Mouse (Mus musculus) left cerebral cortex, adult 18-20 months (tissue): ENCODE measurements at regions not wholly inside any gene's neighbourhood (a gene's known extent, or its start where the extent isn't known, plus 50 kb on each side); places are given as distances from the start of the nearest gene placed in this dataset.

ENCODE experiments used
- DNase-seq, 2 experiments: peaks; one replicate each; pipeline ENCODE4 v3.0.0; 2021 to 2022; ENCODE audit warnings: low spot score in 2 of 2, mixed read lengths in 1 of 2

- DNase-seq: no peak
Observed at GRCm38 (mm10) chr1:26573798-26574450, 113.3 kb downstream of the 4931408C20Rik start.

DNA sequence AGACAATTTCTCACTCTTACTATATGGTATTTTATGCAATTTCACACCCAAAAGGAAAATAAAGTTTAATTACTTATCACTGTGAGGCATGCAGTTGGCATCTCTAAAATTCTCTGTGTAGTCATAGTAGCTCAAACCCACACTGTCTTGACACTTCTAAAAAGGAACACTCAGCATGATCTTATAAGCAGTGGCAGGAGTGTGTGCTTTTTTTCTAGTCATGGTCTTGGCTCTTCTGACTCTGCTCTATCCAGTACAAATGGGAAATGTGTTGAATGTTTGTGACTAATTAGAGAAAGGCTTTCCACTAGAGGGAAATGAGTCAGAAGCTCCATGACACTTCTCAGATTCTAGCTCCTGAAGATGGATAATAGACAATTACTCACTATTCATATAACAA, 127.8 kb downstream of the 4931408C20Rik start:
- DNase-seq: peak in 1 of 2 experiments; percentile 3

- no peak for DNase-seq
Observed at GRCm38 (mm10) chr1:26524537-26524936, 162.7 kb downstream of the 4931408C20Rik start.

- no peak for DNase-seq
Observed at GRCm38 (mm10) chr1:26511368-26511767, 175.9 kb downstream of the 4931408C20Rik start.
